Mouse (Mus musculus) C2C12 (cell line): ENCODE measurements around the gene Cpsf7.

ENCODE experiments used
- CEBPB ChIP-seq: IDR thresholded peaks from one replicate; pipeline ENCODE4 v1.6.1; 2011; ENCODE audit warnings: low read depth, mild to moderate bottlenecking, control low read depth, moderate library complexity
- CTCF ChIP-seq: IDR thresholded peaks from one replicate; pipeline ENCODE4 v1.5.1; 2011; ENCODE audit not compliant: control insufficient read depth, insufficient read depth, insufficient read length
- FOSL1 ChIP-seq: IDR thresholded peaks from one replicate; pipeline ENCODE4 v1.8.0; 2011; ENCODE audit warnings: mild to moderate bottlenecking, low read length; ENCODE audit not compliant: poor library complexity, insufficient read depth, severe bottlenecking
- MAX ChIP-seq: IDR thresholded peaks from one replicate; pipeline ENCODE4 v1.6.1; 2011; ENCODE audit warnings: mild to moderate bottlenecking, control low read depth
- MYOG ChIP-seq: IDR thresholded peaks from one replicate; pipeline ENCODE4 v1.6.1; 2011; ENCODE audit not compliant: control insufficient read depth, insufficient read length; ENCODE audit errors: extremely low read depth
- USF1 ChIP-seq: IDR thresholded peaks from one replicate; pipeline ENCODE4 v1.6.1; 2011; ENCODE audit warnings: low read depth, mild to moderate bottlenecking, control low read depth, moderate library complexity

GRCm38 (mm10) chr19:10525910-10526309, 844 bp downstream of the Cpsf7 start, which contains the start of gene Sdhaf2:
- no peak for TF ChIP-seq CTCF
- TF ChIP-seq MAX, result no peak
- TF ChIP-seq USF1, result no peak
- TF ChIP-seq CEBPB, result no peak
- TF ChIP-seq MYOG, result no peak
- TF ChIP-seq FOSL1, result no peak
